Mouse (Mus musculus) central nervous system, embryonic 18 days (tissue): Measurements from ENCODE around the gene Gm4353. TPM values are rescaled to one million over a fixed set of nuclear protein-coding genes. Genes with fewer than 3 reads are reported as not detected.

ENCODE experiments used
- polyA plus RNA-seq: library from polyadenylated mRNA; depleted of rRNA; stranded (reverse); fragments of >200 nt; gene quantifications from 2 replicates; pipeline ENCODE4 v1.2.3, GENCODE M21; 2012; rRNA removed

The Gm4353 gene
- 0.65 and 1.3 TPM in 2 replicates for polyA plus RNA-seq

GRCm38 (mm10) chr7:116084366-116084765 is at the start of gene Gm4353:
TSS of gene Gm4353 (minus strand) at chr7:116084635.

GRCm38 (mm10) chr7:116039196-116039537 is 45.3 kb downstream of the Gm4353 start, which contains the start of gene 1110004F10Rik:
TSS of gene 1110004F10Rik (plus strand) at chr7:116039397.

GRCm38 (mm10) chr7:116038511-116038910 is 45.9 kb downstream of the Gm4353 start, which contains the start of gene Sox6:
TSS of gene Sox6 (minus strand) at chr7:116038796.

Other genes starting within 250 kb of the Gm4353 start
- 11.9 and 13.2 TPM in 2 replicates for gene Sox6, start 45.8 kb downstream of the Gm4353 start, polyA plus RNA-seq
- gene 1110004F10Rik, start 45.2 kb downstream of the Gm4353 start, polyA plus RNA-seq: 219 and 229 TPM in 2 replicates
- gene Plekha7, start 223.7 kb upstream of the Gm4353 start, polyA plus RNA-seq: 14.5 and 15.7 TPM in 2 replicates
- 889 and 929 TPM in 2 replicates for gene Rps13, start 249.6 kb upstream of the Gm4353 start, polyA plus RNA-seq